Mouse (Mus musculus) brain, embryonic 14.5 days (tissue): ENCODE data around the gene Gys1. TPM values are rescaled to one million over a fixed set of nuclear protein-coding genes. Genes with fewer than 3 reads are reported as not detected.
"Not testable (repeated sequence)": the region's sequence is repeated elsewhere in the genome, so short reads cannot be mapped to it uniquely, and the experiment has no call there.

Experiments
- DNase-seq: peaks from one replicate; pipeline ENCODE4 v3.0.0-alpha.2; 2011; ENCODE audit warnings: low read depth
- CTCF ChIP-seq: fragments of 200-500 bp; IDR thresholded peaks from 2 replicates; pipeline ENCODE4 v1.5.1; 2012; ENCODE audit warnings: inconsistent platforms, mild to moderate bottlenecking, moderate library complexity, borderline replicate concordance; ENCODE audit not compliant: insufficient read depth, insufficient read length; ENCODE audit errors: extremely low read depth
- POLR2A ChIP-seq: fragments of 200-500 bp; IDR thresholded peaks from 2 replicates; pipeline ENCODE4 v1.6.1; 2012; ENCODE audit warnings: mild to moderate bottlenecking, inconsistent platforms, borderline replicate concordance; ENCODE audit not compliant: poor library complexity, insufficient read depth, insufficient read length, severe bottlenecking; ENCODE audit errors: extremely low read depth
- polyA plus RNA-seq: library from polyadenylated mRNA; depleted of rRNA; stranded (reverse); fragments of >200 nt; gene quantifications from 2 replicates; pipeline ENCODE4 v1.2.3, GENCODE M21; 2012

Gys1 gene
- polyA plus RNA-seq, 1 experiment = 26.7 TPM

GRCm38 (mm10) chr7:45476453-45476852 is 41.8 kb downstream of the Gys1 start:
- no peak for TF ChIP-seq POLR2A
- TF ChIP-seq CTCF = no peak
- DNase-seq = no peak

- DNase-seq = peak; percentile 80
- TF ChIP-seq POLR2A (no peak), CTCF (peak; percentile 77)
These were observed 42.4 kb downstream of the Gys1 start for GRCm38 (mm10) chr7:45477003-45477402.

GRCm38 (mm10) chr7:45478774-45479173 is 44.1 kb downstream of the Gys1 start:
- TF ChIP-seq POLR2A = no peak
- TF ChIP-seq CTCF = no peak
- no peak for DNase-seq

- not testable (repeated sequence) for DNase-seq
These were observed 45.7 kb downstream of the Gys1 start for GRCm38 (mm10) chr7:45480310-45480709.

- TF ChIP-seq CTCF (no peak), POLR2A (no peak)
- DNase-seq = peak; percentile 79
These were observed 46.8 kb downstream of the Gys1 start, which contains the start of gene Tulp2 for GRCm38 (mm10) chr7:45481374-45481927. Gene Tulp2, plus strand, starts transcription at chr7:45481877.

- no peak for TF ChIP-seq POLR2A
- TF ChIP-seq CTCF = no peak
- DNase-seq = no peak
These were observed 47.5 kb downstream of the Gys1 start for GRCm38 (mm10) chr7:45482166-45482565.

- DNase-seq = not testable (repeated sequence)
These were observed 50.3 kb downstream of the Gys1 start for GRCm38 (mm10) chr7:45484985-45485384.

GRCm38 (mm10) chr7:45486158-45486557 is 51.5 kb downstream of the Gys1 start:
- no peak for DNase-seq
- TF ChIP-seq POLR2A (no peak), CTCF (no peak)

- no peak for TF ChIP-seq CTCF
- TF ChIP-seq POLR2A = no peak
- peak; percentile 7 for DNase-seq
These were observed 52.2 kb downstream of the Gys1 start, which contains the start of gene Gm45808 for GRCm38 (mm10) chr7:45486761-45487415. Gene Gm45808, minus strand, starts transcription at chr7:45486811.

GRCm38 (mm10) chr7:45487861-45488292 is 53.2 kb downstream of the Gys1 start:
- TF ChIP-seq CTCF = no peak
- no peak for TF ChIP-seq POLR2A
- DNase-seq = peak; percentile 62

- no peak for TF ChIP-seq CTCF
- no peak for TF ChIP-seq POLR2A
- peak; percentile 69 for DNase-seq
These were observed 53.9 kb downstream of the Gys1 start, which contains the start of gene Dhdh for GRCm38 (mm10) chr7:45488293-45489204. Gene Dhdh, minus strand, starts transcription at chr7:45488805.

GRCm38 (mm10) chr7:45489578-45489977 is 54.9 kb downstream of the Gys1 start:
- no peak for DNase-seq
- TF ChIP-seq POLR2A = no peak
- TF ChIP-seq CTCF = no peak

GRCm38 (mm10) chr7:45490822-45491221 is 56.2 kb downstream of the Gys1 start:
- TF ChIP-seq CTCF (no peak), POLR2A (no peak)
- DNase-seq = peak; percentile 16
